In genomic region chr11:69695046-69695360, GRCm38 (mm10) we compare ENCODE assay signal across 8 mouse cellular contexts. TPM values are rescaled to one million over a fixed set of nuclear protein-coding genes. Genes with fewer than 3 reads are reported as not detected.
DNase-seq lines count a peak whose midpoint lies in the region; ATAC-seq lines count a peak whose summit lies in the region.

No protein-coding gene starts in this region.

- H3K27ac ChIP-seq in embryonic facial prominence, embryonic 15.5 days (replicated peaks): peak overlapping the region; percentile 85
- peak overlapping the region; percentile 63; the same call in 1 of the 2 replicates for H3K27ac ChIP-seq in intestine, embryonic 16.5 days (ENCODE audit: low read length)
- H3K27ac ChIP-seq in neural tube, embryonic 12.5 days: no peak overlapping the region

- H3K4me1 ChIP-seq in embryonic facial prominence, embryonic 15.5 days: peaks cover 17% of the 10 kb centered on the region
- H3K4me1 ChIP-seq in intestine, embryonic 16.5 days (ENCODE audit: control insufficient read depth, insufficient read depth, low read length): peaks cover 9% of the 10 kb centered on the region
- H3K4me1 ChIP-seq in neural tube, embryonic 12.5 days: peaks cover 13% of the 10 kb centered on the region

- intact Hi-C loops in left cerebral cortex, postnatal 36 days (cut with DNase I): no loop called here
- intact Hi-C loops in left cerebral cortex, postnatal 4 days (cut with DNase I): no loop called here

- peak overlapping the region; percentile 86 for H3K4me2 ChIP-seq in embryonic facial prominence, embryonic 15.5 days (replicated peaks)
- H3K4me2 ChIP-seq in intestine, embryonic 16.5 days (ENCODE audit: low read depth, low read length): peak overlapping the region; percentile 90
- H3K4me2 ChIP-seq in neural tube, embryonic 12.5 days (replicated peaks): peak overlapping the region; percentile 92

- peak overlapping the region; percentile 57 for H3K9ac ChIP-seq in embryonic facial prominence, embryonic 15.5 days
- H3K9ac ChIP-seq in intestine, embryonic 16.5 days (ENCODE audit: low read depth, low read length): peak overlapping the region; percentile 81
- peak overlapping the region; percentile 83; the same call in 1 of the 2 replicates for H3K9ac ChIP-seq in neural tube, embryonic 12.5 days

- no peaks in the 10 kb centered on the region for H3K36me3 ChIP-seq in embryonic facial prominence, embryonic 15.5 days
- no peaks in the 10 kb centered on the region for H3K36me3 ChIP-seq in intestine, embryonic 16.5 days (ENCODE audit: control insufficient read depth, insufficient read depth, low read length)
- no peaks in the 10 kb centered on the region for H3K36me3 ChIP-seq in neural tube, embryonic 12.5 days

- no peaks in the 10 kb centered on the region for H3K9me3 ChIP-seq in embryonic facial prominence, embryonic 15.5 days (replicated peaks)
- no peaks in the 10 kb centered on the region for H3K9me3 ChIP-seq in intestine, embryonic 16.5 days (ENCODE audit: control insufficient read depth, low read length)
- H3K9me3 ChIP-seq in neural tube, embryonic 12.5 days: no peaks in the 10 kb centered on the region

- H3K4me3 ChIP-seq in embryonic facial prominence, embryonic 15.5 days (replicated peaks): peak overlapping the region; percentile 58
- H3K4me3 ChIP-seq in intestine, embryonic 16.5 days (ENCODE audit: low read length): peak overlapping the region; percentile 62
- H3K4me3 ChIP-seq in neural tube, embryonic 12.5 days: peak overlapping the region; percentile 44

- ATAC-seq in embryonic facial prominence, embryonic 15.5 days (ENCODE audit: insufficient number of reproducible peaks, low FRiP score, low TSS enrichment, low read depth): peak; percentile 26; the same call in 1 of the 2 replicates
- no peak for ATAC-seq in intestine, embryonic 16.5 days
- ATAC-seq in neural tube, embryonic 12.5 days (ENCODE audit: low FRiP score, low read depth): no peak

- H3K27me3 ChIP-seq in embryonic facial prominence, embryonic 15.5 days: no peaks in the 10 kb centered on the region
- no peaks in the 10 kb centered on the region for H3K27me3 ChIP-seq in intestine, embryonic 16.5 days (replicated peaks; ENCODE audit: control insufficient read depth, insufficient read depth, low read length)
- H3K27me3 ChIP-seq in neural tube, embryonic 12.5 days (replicated peaks): 0 out of 2 replicates have a peak, but pooled peaks cover 2% of the 10 kb centered on the region

- peak; percentile 52 to 58 for DNase-seq in left cerebral cortex, postnatal 36 days (ENCODE audit: low spot score in 2 of 2)
- no peak for DNase-seq in left cerebral cortex, postnatal 4 days
- no peak for DNase-seq in urinary bladder, adult 2 months (ENCODE audit: low spot score)
- no peak for DNase-seq in thymus, adult 18-20 months
- no peak for DNase-seq in right cerebral cortex, postnatal 36 days (ENCODE audit: low spot score in 2 of 2)

- WGBS in embryonic facial prominence, embryonic 15.5 days: 16% methylated on average over 6 of the region's 6 CpGs
- WGBS in intestine, embryonic 16.5 days: 29% methylated on average over 6 of the region's 6 CpGs
- WGBS in neural tube, embryonic 12.5 days: 35% methylated on average over 6 of the region's 6 CpGs

RNA-seq across cellular contexts. Expression of gene Tnfsf12, which starts 0.6 kb away (rescaled TPM):
- 10 to 100 TPM in 1 of 2 experiments, 1 to 10 TPM in 1; 7.2 to 12.3 TPM for total RNA-seq in left cerebral cortex, postnatal 36 days (2021)
- total RNA-seq in left cerebral cortex, postnatal 4 days (2021): 1 to 10 TPM; 6.4 to 8.7 TPM
- 11.9 and 13.3 TPM in 2 replicates for polyA plus RNA-seq in embryonic facial prominence, embryonic 15.5 days (2015; fragmentation: Nextera tagmentation; extraction: Ambion mirVana)
- polyA plus RNA-seq in intestine, embryonic 16.5 days (2015; fragmentation: Nextera tagmentation; extraction: Ambion mirVana): 6.0 and 6.3 TPM in 2 replicates
- 1.9 and 2.7 TPM in 2 replicates for polyA plus RNA-seq in neural tube, embryonic 12.5 days (2016; fragmentation: Nextera tagmentation; extraction: Ambion mirVana)
- polyA plus RNA-seq in urinary bladder, adult 2 months (2012; rRNA removed): 85.4 and 87.0 TPM in 2 replicates

RNA-seq across cellular contexts. Expression of gene Tnfsfm13, which starts 0.9 kb away (rescaled TPM):
- 1 to 10 TPM; 1.7 to 3.0 TPM for total RNA-seq in left cerebral cortex, postnatal 36 days (2021)
- under 1 TPM; 0.30 to 0.97 TPM for total RNA-seq in left cerebral cortex, postnatal 4 days (2021)
- 4.0 and 6.0 TPM in 2 replicates for polyA plus RNA-seq in embryonic facial prominence, embryonic 15.5 days (2015; fragmentation: Nextera tagmentation; extraction: Ambion mirVana)
- polyA plus RNA-seq in intestine, embryonic 16.5 days (2015; fragmentation: Nextera tagmentation; extraction: Ambion mirVana): 3.0 and 3.3 TPM in 2 replicates
- 1.4 TPM in 2 replicates for polyA plus RNA-seq in neural tube, embryonic 12.5 days (2016; fragmentation: Nextera tagmentation; extraction: Ambion mirVana)
- polyA plus RNA-seq in urinary bladder, adult 2 months (2012; rRNA removed): 10.0 and 10.3 TPM in 2 replicates

RNA-seq across cellular contexts. Expression of gene Tnfsf13, which starts 9.4 kb away (rescaled TPM):
- 1 to 10 TPM; 2.3 to 2.6 TPM for total RNA-seq in left cerebral cortex, postnatal 36 days (2021)
- total RNA-seq in left cerebral cortex, postnatal 4 days (2021): 1 to 10 TPM in 1 of 2 experiments, under 1 TPM in 1; 0.93 to 1.3 TPM
- polyA plus RNA-seq in embryonic facial prominence, embryonic 15.5 days (2015; fragmentation: Nextera tagmentation; extraction: Ambion mirVana): 1.0 and 1.1 TPM in 2 replicates
- 0.44 and 0.57 TPM in 2 replicates for polyA plus RNA-seq in intestine, embryonic 16.5 days (2015; fragmentation: Nextera tagmentation; extraction: Ambion mirVana)
- polyA plus RNA-seq in neural tube, embryonic 12.5 days (2016; fragmentation: Nextera tagmentation; extraction: Ambion mirVana): 0.20 TPM in 1 of 2 replicates, not detected in the other
- polyA plus RNA-seq in urinary bladder, adult 2 months (2012; rRNA removed): 5.1 and 6.8 TPM in 2 replicates

RNA-seq across cellular contexts. Expression of gene Senp3, which starts 13.1 kb away (rescaled TPM):
- 100 to 1,000 TPM in 1 of 2 experiments, 10 to 100 TPM in 1; 84.3 to 114 TPM for total RNA-seq in left cerebral cortex, postnatal 36 days (2021)
- 100 to 1,000 TPM; 117 to 129 TPM for total RNA-seq in left cerebral cortex, postnatal 4 days (2021)
- 83.7 and 90.5 TPM in 2 replicates for polyA plus RNA-seq in embryonic facial prominence, embryonic 15.5 days (2015; fragmentation: Nextera tagmentation; extraction: Ambion mirVana)
- 51.8 and 60.3 TPM in 2 replicates for polyA plus RNA-seq in intestine, embryonic 16.5 days (2015; fragmentation: Nextera tagmentation; extraction: Ambion mirVana)
- polyA plus RNA-seq in neural tube, embryonic 12.5 days (2016; fragmentation: Nextera tagmentation; extraction: Ambion mirVana): 97.8 and 115 TPM in 2 replicates
- 83.4 and 108 TPM in 2 replicates for polyA plus RNA-seq in urinary bladder, adult 2 months (2012; rRNA removed)

RNA-seq across cellular contexts. Expression of gene Eif4a1, which starts 22.8 kb away (rescaled TPM):
- total RNA-seq in left cerebral cortex, postnatal 36 days (2021): 100 to 1,000 TPM; 276 to 285 TPM
- 100 to 1,000 TPM; 661 to 680 TPM for total RNA-seq in left cerebral cortex, postnatal 4 days (2021)
- polyA plus RNA-seq in embryonic facial prominence, embryonic 15.5 days (2015; fragmentation: Nextera tagmentation; extraction: Ambion mirVana): 447 and 512 TPM in 2 replicates
- polyA plus RNA-seq in intestine, embryonic 16.5 days (2015; fragmentation: Nextera tagmentation; extraction: Ambion mirVana): 524 and 563 TPM in 2 replicates
- 598 and 684 TPM in 2 replicates for polyA plus RNA-seq in neural tube, embryonic 12.5 days (2016; fragmentation: Nextera tagmentation; extraction: Ambion mirVana)
- 461 and 554 TPM in 2 replicates for polyA plus RNA-seq in urinary bladder, adult 2 months (2012; rRNA removed)

Comparison
In these comparisons a context has a peak if more than half of its experiments do, and no peak if none do; other contexts are left out.
1. DNase-seq: peak in left cerebral cortex, postnatal 36 days (2 of 2); none in left cerebral cortex, postnatal 4 days (single experiment), urinary bladder, adult 2 months (single experiment), thymus, adult 18-20 months (0 of 2) and right cerebral cortex, postnatal 36 days (0 of 2).
2. Peak in every context shown above with its lines, with median percentiles within 50 percentile points of each other: H3K4me2 ChIP-seq, H3K4me3 ChIP-seq and H3K9ac ChIP-seq.